Mouse (Mus musculus): Measurements from ENCODE around the gene Thumpd2. TPM values are rescaled to one million over a fixed set of nuclear protein-coding genes. Genes with fewer than 3 reads are reported as not detected.

Thumpd2 gene
- 9.3 TPM for polyA plus RNA-seq (2014; fragmentation: Illumina TruSeq; extraction: RNeasy Lipid Tissue Mini Kit (QIAGEN cat#74804); ENCODE audit: low read depth, low replicate concordance)

DNA sequence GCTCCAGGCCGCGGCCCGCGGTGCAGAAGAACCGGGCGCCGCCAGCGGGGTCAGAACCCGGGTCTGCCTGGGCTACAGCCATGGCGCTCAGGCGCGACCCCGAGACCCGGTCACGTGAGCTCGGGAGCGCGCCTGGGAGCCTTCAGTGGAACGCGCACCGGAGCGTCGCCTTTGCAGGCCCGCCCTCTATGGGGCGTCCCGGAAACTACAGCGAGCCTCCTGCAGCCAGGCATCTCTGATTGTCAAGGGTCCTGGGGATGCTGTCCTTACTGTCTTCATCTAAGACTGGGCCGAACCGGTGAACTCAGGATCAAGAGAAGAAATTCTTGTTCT, at the start of gene Thumpd2:
TSS of gene Thumpd2 (minus strand) at position 104 of the 333 bp plus-strand sequence.

Other genes starting within 250 kb of the Thumpd2 start
- gene Tmem178, start 120.5 kb downstream of the Thumpd2 start, polyA plus RNA-seq (2014; fragmentation: Illumina TruSeq; extraction: RNeasy Lipid Tissue Mini Kit (QIAGEN cat#74804); ENCODE audit: low read depth, low replicate concordance) = 2.9 TPM